Mouse (Mus musculus): ENCODE data around the gene Gabrb1. TPM values are rescaled to one million over a fixed set of nuclear protein-coding genes. Genes with fewer than 3 reads are reported as not detected.

Gene Gabrb1
- total RNA-seq, 2 experiments from 2014 or later = 0.03 TPM; not detected in 1

Other genes with a start within 250 kb of the Gabrb1 start
- gene Cox7b2, start 109.9 kb upstream of the Gabrb1 start, total RNA-seq (2021) = not detected
- gene Gabra4, start 195 bp downstream of the Gabrb1 start, total RNA-seq (2021) = 1 to 10 TPM in 1 of 2 experiments, under 1 TPM in 1; 0.76 to 1.1 TPM

All from gastrocnemius, postnatal 4 days (tissue).